In genomic region chr2:181497548-181497875, GRCm38 (mm10) we compare ENCODE assay signal across 8 mouse cellular contexts. TPM values are rescaled to one million over a fixed set of nuclear protein-coding genes. Genes with fewer than 3 reads are reported as not detected.
A peak's percentile ranks its signal among the peaks of the same experiment; 100 is the strongest.
DNase-seq lines count a peak whose midpoint lies in the region; ATAC-seq and TF ChIP-seq lines count a peak whose summit lies in the region.

No protein-coding gene starts in this region.

- H3K4me1 ChIP-seq in embryonic facial prominence, embryonic 12.5 days = peaks cover 15% of the 10 kb centered on the region
- H3K4me1 ChIP-seq in heart, adult 2 months (ENCODE audit: control insufficient read depth, insufficient read depth, low read length) = peaks cover 3% of the 10 kb centered on the region
- H3K4me1 ChIP-seq in liver, embryonic 16.5 days (ENCODE audit: control insufficient read depth, low read depth, low read length) = peaks cover 17% of the 10 kb centered on the region
- H3K4me1 ChIP-seq in neural tube, embryonic 13.5 days (replicated peaks) = peaks cover 20% of the 10 kb centered on the region
- peaks cover 5% of the 10 kb centered on the region; the same call in 1 of the 2 replicates for H3K4me1 ChIP-seq in thymus, adult 2 months (replicated peaks; ENCODE audit: control insufficient read depth, insufficient read depth, low read length)

- TF ChIP-seq POLR2A in heart, adult 2 months (IDR thresholded peaks at IDR 0.05; ENCODE audit: insufficient read depth, low read depth, low read length) = no peak
- TF ChIP-seq POLR2A in thymus, adult 2 months (IDR thresholded peaks at IDR 0.05; ENCODE audit: control insufficient read depth, extremely low read depth, insufficient read depth, low read length, poor library complexity) = no peak

- H3K4me3 ChIP-seq in embryonic facial prominence, embryonic 12.5 days = peak overlapping the region; percentile 98
- H3K4me3 ChIP-seq in heart, adult 2 months = peak overlapping the region; percentile 62
- peak overlapping the region; percentile 83 for H3K4me3 ChIP-seq in liver, embryonic 16.5 days (ENCODE audit: low read depth, low read length)
- H3K4me3 ChIP-seq in neural tube, embryonic 13.5 days = peak overlapping the region; percentile 96
- peak overlapping the region; percentile 61 for H3K4me3 ChIP-seq in thymus, adult 2 months (ENCODE audit: control insufficient read depth, insufficient read depth, low read length)

- peak overlapping the region; percentile 84 for H3K27ac ChIP-seq in embryonic facial prominence, embryonic 12.5 days
- peak overlapping the region; percentile 94 for H3K27ac ChIP-seq in heart, adult 2 months
- H3K27ac ChIP-seq in liver, embryonic 16.5 days (ENCODE audit: low read length) = peak overlapping the region; percentile 100
- peak overlapping the region; percentile 88 for H3K27ac ChIP-seq in neural tube, embryonic 13.5 days (replicated peaks)
- H3K27ac ChIP-seq in thymus, adult 2 months (ENCODE audit: control insufficient read depth, insufficient read depth, low read length) = peak overlapping the region; percentile 34

- H3K79me2 ChIP-seq in heart, adult 2 months (replicated peaks; ENCODE audit: control insufficient read depth, insufficient read depth, low read length) = no peaks in the 10 kb centered on the region

- no peak for TF ChIP-seq CTCF in heart, adult 2 months (IDR thresholded peaks at IDR 0.05)
- no peak for TF ChIP-seq CTCF in thymus, adult 2 months (IDR thresholded peaks at IDR 0.05; ENCODE audit: borderline replicate concordance, control insufficient read depth, extremely low read depth, insufficient read depth, low read length, poor library complexity)

- peak; percentile 41 for ATAC-seq in embryonic facial prominence, embryonic 12.5 days (ENCODE audit: insufficient number of reproducible peaks, insufficient read depth, low FRiP score, low TSS enrichment)
- ATAC-seq in liver, embryonic 16.5 days (ENCODE audit: low read depth) = peak; percentile 86
- ATAC-seq in neural tube, embryonic 13.5 days (ENCODE audit: low read depth) = peak; percentile 30; the same call in 1 of the 2 replicates

- H3K27me3 ChIP-seq in embryonic facial prominence, embryonic 12.5 days = no peaks in the 10 kb centered on the region
- H3K27me3 ChIP-seq in heart, adult 2 months (ENCODE audit: control insufficient read depth, insufficient read depth, low read length) = no peaks in the 10 kb centered on the region
- H3K27me3 ChIP-seq in liver, embryonic 16.5 days (ENCODE audit: control insufficient read depth, insufficient read depth, low read depth, low read length) = no peaks in the 10 kb centered on the region
- no peaks in the 10 kb centered on the region for H3K27me3 ChIP-seq in neural tube, embryonic 13.5 days
- H3K27me3 ChIP-seq in thymus, adult 2 months (ENCODE audit: control insufficient read depth, insufficient read depth, low read length) = no peaks in the 10 kb centered on the region

- peaks cover 29% of the 10 kb centered on the region for H3K36me3 ChIP-seq in embryonic facial prominence, embryonic 12.5 days
- no peaks in the 10 kb centered on the region for H3K36me3 ChIP-seq in heart, adult 2 months (ENCODE audit: control insufficient read depth, insufficient read depth, low read length)
- peaks cover 24% of the 10 kb centered on the region for H3K36me3 ChIP-seq in liver, embryonic 16.5 days (ENCODE audit: control insufficient read depth, insufficient read depth)
- H3K36me3 ChIP-seq in neural tube, embryonic 13.5 days = peaks cover 34% of the 10 kb centered on the region
- H3K36me3 ChIP-seq in thymus, adult 2 months (ENCODE audit: control insufficient read depth, insufficient read depth, low read length) = peaks cover 22% of the 10 kb centered on the region

- H3K9ac ChIP-seq in embryonic facial prominence, embryonic 12.5 days = peak overlapping the region; percentile 94
- peak overlapping the region; percentile 86 for H3K9ac ChIP-seq in heart, adult 2 months (ENCODE audit: low read depth, low read length)
- H3K9ac ChIP-seq in liver, embryonic 16.5 days (ENCODE audit: low read depth, low read length) = peak overlapping the region; percentile 89
- H3K9ac ChIP-seq in neural tube, embryonic 13.5 days = peak overlapping the region; percentile 95

- H3K9me3 ChIP-seq in embryonic facial prominence, embryonic 12.5 days = no peaks in the 10 kb centered on the region
- H3K9me3 ChIP-seq in liver, embryonic 16.5 days (replicated peaks; ENCODE audit: control insufficient read depth, low read length) = no peaks in the 10 kb centered on the region
- H3K9me3 ChIP-seq in neural tube, embryonic 13.5 days = no peaks in the 10 kb centered on the region

- WGBS in embryonic facial prominence, embryonic 12.5 days = under 1% methylated on average over 12 of the region's 12 CpGs
- WGBS in heart, adult 2 months = under 1% methylated on average over 12 of the region's 12 CpGs
- under 1% methylated on average over 12 of the region's 12 CpGs for WGBS in liver, embryonic 16.5 days (ENCODE audit: insufficient replicate concordance)
- under 1% methylated on average over 12 of the region's 12 CpGs for WGBS in neural tube, embryonic 13.5 days
- WGBS in thymus, adult 2 months = under 1% methylated on average over 12 of the region's 12 CpGs

- no peak for TF ChIP-seq EP300 in heart, adult 2 months (IDR thresholded peaks at IDR 0.05; ENCODE audit: insufficient read depth, low read depth, low read length)

- DNase-seq in 3T3-L1 (ENCODE audit: low read depth, low spot score) = peak; percentile 96
- peak; percentile 79 for DNase-seq in Muller cell, postnatal 12 days (ENCODE audit: inconsistent ontology term)
- DNase-seq in heart, adult 2 months = peak; percentile 80 to 83
- peak; percentile 71 for DNase-seq in kidney, adult 18-20 months
- DNase-seq in thymus, adult 2 months = peak; percentile 53

- peak overlapping the region; percentile 96 for H3K4me2 ChIP-seq in embryonic facial prominence, embryonic 12.5 days (replicated peaks)
- H3K4me2 ChIP-seq in liver, embryonic 16.5 days (ENCODE audit: low read depth, low read length) = peak overlapping the region; percentile 90
- H3K4me2 ChIP-seq in neural tube, embryonic 13.5 days = peak overlapping the region; percentile 99

- intact Hi-C loops in heart, adult 2 months (cut with DNase I) = loop anchor here (1.0 to 2.0 kb wide), 3 partner anchors 21 to 86 kb away; partner anchors contain the start of gene Zbtb46

RNA-seq across cellular contexts. Expression of gene Tpd52l2, which starts 0.6 kb away (rescaled TPM):
- polyA plus RNA-seq in embryonic facial prominence, embryonic 12.5 days (2016; fragmentation: Nextera tagmentation; extraction: Ambion mirVana) = 160 and 163 TPM in 2 replicates
- total RNA-seq in heart, adult 2 months (2021) = 10 to 100 TPM; 56.8 to 58.7 TPM
- 61.1 and 93.6 TPM in 2 replicates for polyA plus RNA-seq in heart, adult 2 months (2012; rRNA removed)
- 62.7 and 69.3 TPM in 2 replicates for polyA plus RNA-seq in liver, embryonic 16.5 days (2015; fragmentation: Nextera tagmentation; extraction: Ambion mirVana)
- polyA plus RNA-seq in neural tube, embryonic 13.5 days (2015; fragmentation: Nextera tagmentation; extraction: Ambion mirVana) = 107 and 114 TPM in 2 replicates
- 54.2 and 54.7 TPM in 2 replicates for polyA plus RNA-seq in thymus, adult 2 months (2012; rRNA removed)

RNA-seq across cellular contexts. Expression of gene Abhd16b, which starts 4.5 kb away (rescaled TPM):
- polyA plus RNA-seq in embryonic facial prominence, embryonic 12.5 days (2016; fragmentation: Nextera tagmentation; extraction: Ambion mirVana) = 0.09 and 0.20 TPM in 2 replicates
- not detected for total RNA-seq in heart, adult 2 months (2021)
- not detected in 2 replicates for polyA plus RNA-seq in heart, adult 2 months (2012; rRNA removed)
- 0.09 TPM in 1 of 2 replicates, not detected in the other for polyA plus RNA-seq in liver, embryonic 16.5 days (2015; fragmentation: Nextera tagmentation; extraction: Ambion mirVana)
- polyA plus RNA-seq in neural tube, embryonic 13.5 days (2015; fragmentation: Nextera tagmentation; extraction: Ambion mirVana) = 0.11 TPM in 1 of 2 replicates, not detected in the other
- polyA plus RNA-seq in thymus, adult 2 months (2012; rRNA removed) = 0.13 and 0.16 TPM in 2 replicates

RNA-seq across cellular contexts. Expression of gene Dnajc5, which starts 22.8 kb away (rescaled TPM):
- 93.9 and 103 TPM in 2 replicates for polyA plus RNA-seq in embryonic facial prominence, embryonic 12.5 days (2016; fragmentation: Nextera tagmentation; extraction: Ambion mirVana)
- total RNA-seq in heart, adult 2 months (2021) = 10 to 100 TPM; 62.3 to 71.5 TPM
- polyA plus RNA-seq in heart, adult 2 months (2012; rRNA removed) = 43.4 and 68.9 TPM in 2 replicates
- 26.4 and 27.3 TPM in 2 replicates for polyA plus RNA-seq in liver, embryonic 16.5 days (2015; fragmentation: Nextera tagmentation; extraction: Ambion mirVana)
- 192 and 214 TPM in 2 replicates for polyA plus RNA-seq in neural tube, embryonic 13.5 days (2015; fragmentation: Nextera tagmentation; extraction: Ambion mirVana)
- 140 and 146 TPM in 2 replicates for polyA plus RNA-seq in thymus, adult 2 months (2012; rRNA removed)

RNA-seq across cellular contexts. Expression of gene Zbtb46, which starts 38.3 kb away (rescaled TPM):
- 9.2 and 9.6 TPM in 2 replicates for polyA plus RNA-seq in embryonic facial prominence, embryonic 12.5 days (2016; fragmentation: Nextera tagmentation; extraction: Ambion mirVana)
- total RNA-seq in heart, adult 2 months (2021) = 10 to 100 TPM; 10.7 to 13.2 TPM
- 8.3 and 14.9 TPM in 2 replicates for polyA plus RNA-seq in heart, adult 2 months (2012; rRNA removed)
- polyA plus RNA-seq in liver, embryonic 16.5 days (2015; fragmentation: Nextera tagmentation; extraction: Ambion mirVana) = 7.0 and 7.5 TPM in 2 replicates
- 21.1 and 22.0 TPM in 2 replicates for polyA plus RNA-seq in neural tube, embryonic 13.5 days (2015; fragmentation: Nextera tagmentation; extraction: Ambion mirVana)
- 4.8 and 5.3 TPM in 2 replicates for polyA plus RNA-seq in thymus, adult 2 months (2012; rRNA removed)

Comparison
In these comparisons a context has a peak if more than half of its experiments do, and no peak if none do; other contexts are left out.
1. Peak in every context shown above with its lines: DNase-seq, ATAC-seq, H3K4me3 ChIP-seq and H3K27ac ChIP-seq.
2. ATAC-seq: peak in every context shown above with its lines; median percentile 86 in liver, embryonic 16.5 days; 41 in embryonic facial prominence, embryonic 12.5 days; 30 in neural tube, embryonic 13.5 days.
3. H3K27ac ChIP-seq: peak in every context shown above with its lines; median percentile 100 in liver, embryonic 16.5 days; 94 in heart, adult 2 months; 88 in neural tube, embryonic 13.5 days; 84 in embryonic facial prominence, embryonic 12.5 days; 34 in thymus, adult 2 months.